Mouse (Mus musculus) midbrain, embryonic 11.5 days (tissue): ENCODE results near the gene Actr2. TPM values are rescaled to one million over a fixed set of nuclear protein-coding genes. Genes with fewer than 3 reads are reported as not detected.
A peak's percentile ranks its signal among the peaks of the same experiment; 100 is the strongest.

Source experiments
- ATAC-seq: fragments of 200-750 bp; cut with Nextera tagmentation; 2 replicates; pipeline ENCODE4 v1.8.0; 2017; ENCODE audit warnings: moderate TSS enrichment, moderate library complexity; ENCODE audit not compliant: low FRiP score
- DNase-seq: peaks from one replicate; pipeline ENCODE4 v3.0.0; 2015; ENCODE audit warnings: low spot score; ENCODE audit errors: missing footprints
- H3K27ac ChIP-seq: fragments of 300-500 bp; sonication (generic); 2 replicates; pipeline ENCODE4 v1.5.1; 2014; ENCODE audit warnings: low read depth, low read length
- H3K27me3 ChIP-seq: fragments of 300-500 bp; sonication (generic); 2 replicates; pipeline ENCODE4 v1.6.1; 2014; ENCODE audit warnings: mild to moderate bottlenecking, low read length, moderate library complexity, mixed read lengths; ENCODE audit not compliant: control insufficient read depth, insufficient read depth
- H3K36me3 ChIP-seq: fragments of 300-500 bp; sonication (generic); 2 replicates; pipeline ENCODE4 v1.6.1; 2014; ENCODE audit warnings: mild to moderate bottlenecking, low read length, moderate library complexity, mixed read lengths; ENCODE audit not compliant: control insufficient read depth, insufficient read depth
- H3K4me1 ChIP-seq: fragments of 300-500 bp; sonication (generic); 2 replicates; pipeline ENCODE4 v1.6.1; 2014; ENCODE audit warnings: low read length; ENCODE audit not compliant: control insufficient read depth, insufficient read depth
- H3K4me2 ChIP-seq: fragments of 300-500 bp; sonication (generic); 2 replicates; pipeline ENCODE4 v1.6.1; 2014; ENCODE audit warnings: mild to moderate bottlenecking, moderate library complexity
- H3K4me3 ChIP-seq: fragments of 300-500 bp; sonication (generic); 2 replicates; pipeline ENCODE4 v1.5.1; 2014; ENCODE audit warnings: low read depth, low read length
- H3K9ac ChIP-seq: fragments of 300-500 bp; sonication (generic); 2 replicates; pipeline ENCODE4 v1.6.1; 2014; ENCODE audit warnings: low read length
- H3K9me3 ChIP-seq: fragments of 300-500 bp; sonication (generic); 2 replicates; pipeline ENCODE4 v1.6.1; 2016; ENCODE audit warnings: low read length; ENCODE audit not compliant: control insufficient read depth
- WGBS: fragments of 180-500 bp; shearing (Covaris S2); extraction: QIAGEN DNeasy Blood & Tissue Kit; methylation state at CpG from one replicate; pipeline ENCODE4 v1.1.7; 2014; 5-methylcytosine and 5-hydroxymethylcytosine counted together
- polyA plus RNA-seq: library from polyadenylated mRNA; unstranded; fragments of >200 nt; fragmentation: Nextera tagmentation; extraction: Ambion mirVana; gene quantifications from 2 replicates; pipeline ENCODE4 v1.2.1, GENCODE M21; 2014

Gene Actr2
- polyA plus RNA-seq, 1 experiment from 2014 or later: 75.9 TPM

- H3K4me3 ChIP-seq: no peak overlapping the region
- WGBS: 76% methylated on average over 4 of the region's 4 CpGs
- DNase-seq (no peak), ATAC-seq (no peak)
- no peaks in the 10 kb centered on the region for H3K27me3 ChIP-seq
- no peak overlapping the region for H3K9ac ChIP-seq
- no peaks in the 10 kb centered on the region for H3K9me3 ChIP-seq
- H3K4me2 ChIP-seq: no peak overlapping the region
- H3K27ac ChIP-seq: no peak overlapping the region
- peaks cover 6% of the 10 kb centered on the region for H3K4me1 ChIP-seq
- no peaks in the 10 kb centered on the region for H3K36me3 ChIP-seq
These were observed 69.5 kb downstream of the Actr2 start for GRCm38 (mm10) chr11:20043256-20043655.

GRCm38 (mm10) chr11:20042106-20042505, 70.6 kb downstream of the Actr2 start:
- Histone ChIP-seq H3K4me1 (peaks cover 6% of the 10 kb centered on the region), H3K9ac (no peak overlapping the region), H3K27ac (no peak overlapping the region), H3K4me2 (no peak overlapping the region), H3K27me3 (no peaks in the 10 kb centered on the region), H3K4me3 (no peak overlapping the region), H3K9me3 (no peaks in the 10 kb centered on the region), H3K36me3 (no peaks in the 10 kb centered on the region)
- DNase-seq: no peak
- ATAC-seq: no peak
- 79% methylated on average over 4 of the region's 4 CpGs for WGBS

GRCm38 (mm10) chr11:20041164-20041920, 71.4 kb downstream of the Actr2 start:
- Histone ChIP-seq H3K4me3 (no peak overlapping the region), H3K36me3 (no peaks in the 10 kb centered on the region), H3K9ac (no peak overlapping the region), H3K27ac (no peak overlapping the region), H3K9me3 (no peaks in the 10 kb centered on the region), H3K4me1 (peaks cover 6% of the 10 kb centered on the region), H3K4me2 (no peak overlapping the region), H3K27me3 (no peaks in the 10 kb centered on the region)
- WGBS: 18% methylated on average over 6 of the region's 6 CpGs
- ATAC-seq (0 out of 2 replicates have a peak, but pooled peaks have one; percentile 8), DNase-seq (no peak)

GRCm38 (mm10) chr11:20038723-20039122, 74.0 kb downstream of the Actr2 start:
- no peaks in the 10 kb centered on the region for H3K27me3 ChIP-seq
- H3K4me2 ChIP-seq: no peak overlapping the region
- WGBS: 38% methylated on average over 8 of the region's 8 CpGs
- no peak overlapping the region for H3K27ac ChIP-seq
- no peaks in the 10 kb centered on the region for H3K9me3 ChIP-seq
- H3K4me1 ChIP-seq: peaks cover 6% of the 10 kb centered on the region
- ATAC-seq (no peak), DNase-seq (no peak)
- H3K9ac ChIP-seq: no peak overlapping the region
- no peaks in the 10 kb centered on the region for H3K36me3 ChIP-seq
- no peak overlapping the region for H3K4me3 ChIP-seq

GRCm38 (mm10) chr11:20037739-20038138, 75.0 kb downstream of the Actr2 start:
- 91% methylated on average over 4 of the region's 4 CpGs for WGBS
- no peak overlapping the region for H3K4me2 ChIP-seq
- no peak overlapping the region for H3K27ac ChIP-seq
- no peak for DNase-seq
- H3K4me1 ChIP-seq: peaks cover 6% of the 10 kb centered on the region
- H3K36me3 ChIP-seq: no peaks in the 10 kb centered on the region
- H3K4me3 ChIP-seq: no peak overlapping the region
- no peaks in the 10 kb centered on the region for H3K27me3 ChIP-seq
- H3K9ac ChIP-seq: no peak overlapping the region
- H3K9me3 ChIP-seq: no peaks in the 10 kb centered on the region
- ATAC-seq: no peak

- DNase-seq (no peak), ATAC-seq (no peak)
- Histone ChIP-seq H3K9me3 (no peaks in the 10 kb centered on the region), H3K4me2 (no peak overlapping the region), H3K4me3 (no peak overlapping the region), H3K4me1 (peaks cover under 1% of the 10 kb centered on the region; the same call in 1 of the 2 replicates), H3K36me3 (no peaks in the 10 kb centered on the region), H3K9ac (no peak overlapping the region), H3K27me3 (no peaks in the 10 kb centered on the region), H3K27ac (no peak overlapping the region)
- WGBS: 71% methylated on average over 7 of the region's 7 CpGs
These were observed 76.7 kb downstream of the Actr2 start for GRCm38 (mm10) chr11:20035972-20036371.

- no peak overlapping the region for H3K27ac ChIP-seq
- WGBS: 66% methylated on average over 11 of the region's 11 CpGs
These were observed 77.3 kb downstream of the Actr2 start for GRCm38 (mm10) chr11:20035343-20035928.

GRCm38 (mm10) chr11:20034337-20034947, 78.3 kb downstream of the Actr2 start:
- no peaks in the 10 kb centered on the region for H3K36me3 ChIP-seq
- H3K9me3 ChIP-seq: no peaks in the 10 kb centered on the region
- no peak overlapping the region for H3K27ac ChIP-seq
- ATAC-seq: no peak
- H3K27me3 ChIP-seq: no peaks in the 10 kb centered on the region
- no peak for DNase-seq
- H3K4me3 ChIP-seq: no peak overlapping the region
- no peaks in the 10 kb centered on the region for H3K4me1 ChIP-seq
- no peak overlapping the region for H3K9ac ChIP-seq
- H3K4me2 ChIP-seq: no peak overlapping the region
- 81% methylated on average over 14 of the region's 14 CpGs for WGBS

More at GRCm38 (mm10) chr11:20035343-20035928, 77.3 kb downstream of the Actr2 start:
- H3K9me3 ChIP-seq: no peaks in the 10 kb centered on the region
- H3K4me3 ChIP-seq: no peak overlapping the region
- ATAC-seq (no peak), DNase-seq (no peak)
- no peaks in the 10 kb centered on the region for H3K27me3 ChIP-seq
- H3K4me1 ChIP-seq: no peaks in the 10 kb centered on the region
- H3K9ac ChIP-seq: no peak overlapping the region
- no peaks in the 10 kb centered on the region for H3K36me3 ChIP-seq
- H3K4me2 ChIP-seq: no peak overlapping the region

GRCm38 (mm10) chr11:20033541-20034160, 79.1 kb downstream of the Actr2 start:
- DNase-seq: no peak
- no peaks in the 10 kb centered on the region for H3K36me3 ChIP-seq
- 85% methylated on average over 6 of the region's 6 CpGs for WGBS
- no peak overlapping the region for H3K9ac ChIP-seq
- H3K27ac ChIP-seq: no peak overlapping the region
- H3K4me3 ChIP-seq: no peak overlapping the region
- H3K27me3 ChIP-seq: no peaks in the 10 kb centered on the region
- H3K4me2 ChIP-seq: no peak overlapping the region
- no peak for ATAC-seq
- H3K4me1 ChIP-seq: no peaks in the 10 kb centered on the region
- H3K9me3 ChIP-seq: no peaks in the 10 kb centered on the region
